ENCODE assay signal across 21 mouse cellular contexts in genomic region chr17:44204787-44205186, GRCm38 (mm10). TPM values are rescaled to one million over a fixed set of nuclear protein-coding genes. Genes with fewer than 3 reads are reported as not detected.
DNase-seq lines count a peak whose midpoint lies in the region; ATAC-seq and TF ChIP-seq lines count a peak whose summit lies in the region.
"Had no signal": no experiment of that assay in that cellular context is flagged by ENCODE, and none has a peak within 500 bp of the region (broad histone marks: within the 10 kb centered on the region; RNA-seq: fewer than 3 reads in every experiment).

No protein-coding gene starts in this region.

- H3ac ChIP-seq in myocyte (ENCODE audit: control insufficient read depth, insufficient read length): no peak overlapping the region

- no peak overlapping the region for H3K9ac ChIP-seq in midbrain, embryonic 16.5 days (ENCODE audit: low read depth, low read length)
- H3K9ac ChIP-seq: embryonic facial prominence, embryonic 12.5 days; forebrain, embryonic 13.5 days; forebrain, embryonic 15.5 days; forebrain, postnatal 0 days had no signal

- no peak overlapping the region for H3K4me2 ChIP-seq in myocyte (ENCODE audit: low read depth)
- no peak overlapping the region for H3K4me2 ChIP-seq in midbrain, embryonic 16.5 days (ENCODE audit: low read length)
- H3K4me2 ChIP-seq: embryonic facial prominence, embryonic 12.5 days; forebrain, embryonic 13.5 days; forebrain, embryonic 15.5 days had no signal

- TF ChIP-seq POLR2A in myocyte (IDR thresholded peaks at IDR 0.05; ENCODE audit: insufficient read length, low read depth): no peak

- H3K27me3 ChIP-seq in myocyte (ENCODE audit: control insufficient read depth, insufficient read depth, insufficient read length): no peaks in the 10 kb centered on the region
- H3K27me3 ChIP-seq in midbrain, embryonic 16.5 days (ENCODE audit: control insufficient read depth, insufficient read depth, low read depth, low read length): no peaks in the 10 kb centered on the region
- H3K27me3 ChIP-seq: embryonic facial prominence, embryonic 12.5 days; forebrain, embryonic 13.5 days; forebrain, embryonic 15.5 days had no signal

- DNase-seq in heart, adult 11 months: peak; percentile 74
- DNase-seq in heart, adult 9 months (ENCODE audit: low spot score in 2 of 2): no peak
- peak; percentile 12 for DNase-seq in brain, adult 2 months (ENCODE audit: low read depth, low spot score)
- no peak for DNase-seq in thymus, adult 18-20 months
- DNase-seq: adrenal gland, adult 2 months; adrenal gland, postnatal 10 days; adrenal gland, postnatal 25 days; B cell, adult 2 months; cerebellum, adult 11-12 months; cerebellum, adult 2 months; cerebellum, adult 9-10 months; cerebellum, postnatal 10 days; cerebellum, postnatal 25 days; forebrain, postnatal 0 days had no signal

- no peaks in the 10 kb centered on the region for H3K4me1 ChIP-seq in midbrain, embryonic 16.5 days (ENCODE audit: control insufficient read depth, insufficient read depth, low read length)
- H3K4me1 ChIP-seq: embryonic facial prominence, embryonic 10.5 days; embryonic facial prominence, embryonic 12.5 days; forebrain, embryonic 13.5 days; forebrain, embryonic 15.5 days had no signal

- ATAC-seq in midbrain, embryonic 16.5 days: no peak
- ATAC-seq: activated CD4-positive, CD25-positive, alpha-beta regulatory T cell, adult 4 months; forebrain, embryonic 13.5 days; forebrain, embryonic 15.5 days; forebrain, postnatal 0 days had no signal

- 81% methylated on average over 1 of the region's 1 CpGs for WGBS in midbrain, embryonic 16.5 days

- H3K36me3 ChIP-seq in myocyte (ENCODE audit: control insufficient read depth, insufficient read depth): no peaks in the 10 kb centered on the region
- no peaks in the 10 kb centered on the region for H3K36me3 ChIP-seq in midbrain, embryonic 16.5 days (ENCODE audit: control insufficient read depth, insufficient read depth, low read length)
- H3K36me3 ChIP-seq: embryonic facial prominence, embryonic 10.5 days; embryonic facial prominence, embryonic 12.5 days; forebrain, embryonic 15.5 days had no signal

- H3K4me3 ChIP-seq in myocyte: no peak overlapping the region
- no peak overlapping the region for H3K4me3 ChIP-seq in midbrain, embryonic 16.5 days (ENCODE audit: low read depth, low read length)
- H3K4me3 ChIP-seq: embryonic facial prominence, embryonic 10.5 days; embryonic facial prominence, embryonic 12.5 days; forebrain, embryonic 13.5 days; forebrain, embryonic 15.5 days had no signal

- no peaks in the 10 kb centered on the region for H3K79me2 ChIP-seq in myocyte (ENCODE audit: control insufficient read depth, insufficient read depth)

- H3K9me3 ChIP-seq in midbrain, embryonic 16.5 days (replicated peaks; ENCODE audit: control insufficient read depth, low read length, poor library complexity, severe bottlenecking): no peaks in the 10 kb centered on the region
- H3K9me3 ChIP-seq: embryonic facial prominence, embryonic 10.5 days; embryonic facial prominence, embryonic 12.5 days; forebrain, embryonic 13.5 days; forebrain, embryonic 15.5 days had no signal

- no peak overlapping the region for H3K27ac ChIP-seq in midbrain, embryonic 16.5 days (ENCODE audit: low read length)
- H3K27ac ChIP-seq: embryonic facial prominence, embryonic 10.5 days; embryonic facial prominence, embryonic 12.5 days; forebrain, embryonic 13.5 days; forebrain, embryonic 15.5 days had no signal

TF ChIP-seq in myocyte, 11 proteins besides CTCF, POLR2A, EP300 and RAD21:
- TF ChIP-seq TCF12 (IDR thresholded peaks at IDR 0.05; ENCODE audit: insufficient read depth, poor library complexity, severe bottlenecking) (peak; percentile 47), MYOD1 (IDR thresholded peaks at IDR 0.05; ENCODE audit: control insufficient read depth in 1 of 3, insufficient read length in 2 of 3, low read depth in 2 of 3) (peak; percentile 66 to 90 (median 83)), POLR2AphosphoS2 (IDR thresholded peaks at IDR 0.05; ENCODE audit: insufficient read length, low read depth) (no peak), REST (IDR thresholded peaks at IDR 0.05; ENCODE audit: insufficient read depth, insufficient read length) (no peak), E2F4 (IDR thresholded peaks at IDR 0.05; ENCODE audit: insufficient read depth) (no peak), MYOG (IDR thresholded peaks at IDR 0.05; ENCODE audit: control insufficient read depth in 1 of 3, insufficient read depth in 1 of 3, insufficient read length in 2 of 3, low read depth in 2 of 3) (peak; percentile 11 to 83 (median 83)), TCF3 (IDR thresholded peaks at IDR 0.05; ENCODE audit: insufficient read length, low read depth) (peak; percentile 14)

RNA-seq across cellular contexts. Expression of gene Clic5, which starts 16.4 kb away (rescaled TPM):
- 1.9 TPM for polyA plus RNA-seq in myocyte (2012; fragmentation: generic; extraction: Trizol)
- polyA plus RNA-seq in midbrain, embryonic 16.5 days (2015; fragmentation: Nextera tagmentation; extraction: Ambion mirVana): 0.32 and 0.33 TPM in 2 replicates

Comparison
In these comparisons a context has a peak if more than half of its experiments do, and no peak if none do; other contexts are left out.
1. DNase-seq: peak in heart, adult 11 months (single experiment) and brain, adult 2 months (single experiment); none in heart, adult 9 months (0 of 2) and thymus, adult 18-20 months (0 of 2).